Mouse (Mus musculus): ENCODE results near the gene Atp8a2. TPM values are rescaled to one million over a fixed set of nuclear protein-coding genes. Genes with fewer than 3 reads are reported as not detected.

Gene Atp8a2
- polyA plus RNA-seq, 1 experiment from 2014 or later: 13.0 TPM

DNA sequence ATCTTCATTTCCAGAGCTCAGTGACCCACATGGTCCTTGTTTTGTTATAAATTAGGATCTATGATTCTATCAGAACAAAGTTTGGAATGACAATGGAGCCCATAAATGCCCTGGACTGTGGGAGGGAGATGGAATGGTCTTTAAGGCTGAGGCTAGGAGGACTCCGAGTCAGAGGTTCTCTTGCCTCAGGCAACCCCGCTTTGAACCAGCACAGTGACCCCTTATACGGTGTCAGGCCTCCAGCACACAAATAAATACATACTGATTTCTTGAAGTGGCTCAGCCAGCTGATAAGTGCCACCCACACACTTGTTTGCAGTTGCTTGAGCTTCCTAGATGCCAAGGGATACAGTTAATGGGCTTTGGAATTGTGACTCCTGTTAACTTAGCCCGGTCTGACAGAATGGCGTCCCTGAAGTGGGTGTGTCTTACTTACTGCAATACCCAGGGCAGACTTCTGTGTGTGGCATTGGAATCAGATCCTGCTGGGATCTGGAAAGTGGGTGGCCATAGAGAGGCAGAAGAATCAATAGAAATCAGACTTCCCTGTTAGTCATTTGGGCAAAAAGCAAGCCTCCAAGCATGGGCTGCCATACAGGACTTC is 563.6 kb downstream of the Atp8a2 start:
- no peaks in the 10 kb centered on the region for H3K9me3 ChIP-seq (replicated peaks; ENCODE audit: control insufficient read depth, low read length)
- H3K4me3 ChIP-seq (ENCODE audit: low read depth, low read length): no peak overlapping the region
- H3K27me3 ChIP-seq (replicated peaks; ENCODE audit: control insufficient read depth, insufficient read depth, low read length): no peaks in the 10 kb centered on the region
- peaks cover 3% of the 10 kb centered on the region; the same call in 1 of the 2 replicates for H3K4me1 ChIP-seq (ENCODE audit: control insufficient read depth, insufficient read depth, low read length)
- H3K4me2 ChIP-seq (ENCODE audit: low read length): no peak overlapping the region
- H3K27ac ChIP-seq (ENCODE audit: low read depth, low read length): no peak overlapping the region
- H3K9ac ChIP-seq (ENCODE audit: low read length): no peak overlapping the region
- WGBS: 66% methylated on average over 5 of the region's 5 CpGs
- peaks cover 28% of the 10 kb centered on the region for H3K36me3 ChIP-seq (ENCODE audit: control insufficient read depth, insufficient read depth, low read length)
- DNase-seq (ENCODE audit: low spot score) (no peak), ATAC-seq (no peak)

DNA sequence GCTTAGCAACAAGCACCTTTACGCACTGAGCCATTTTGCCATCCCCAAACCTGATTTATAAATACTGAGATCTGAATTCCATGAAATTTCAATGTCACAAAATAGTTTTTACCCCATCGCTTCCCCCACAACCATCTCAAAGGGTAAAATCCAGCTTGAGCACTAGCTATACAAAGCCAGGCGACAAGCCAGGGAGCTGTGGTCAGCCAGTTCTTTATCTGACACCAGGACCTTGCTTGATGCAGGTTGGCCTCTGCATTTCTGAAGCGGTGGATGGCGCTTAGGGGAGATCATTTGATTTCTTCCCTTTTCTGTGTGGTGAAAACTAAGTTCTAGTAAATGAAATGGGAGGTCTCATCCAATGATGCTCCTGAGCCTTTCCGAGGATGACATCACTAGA is 564.9 kb downstream of the Atp8a2 start:
- Histone ChIP-seq H3K36me3 (ENCODE audit: control insufficient read depth, insufficient read depth, low read length) (peaks cover 28% of the 10 kb centered on the region), H3K27ac (ENCODE audit: low read depth, low read length) (no peak overlapping the region), H3K9ac (ENCODE audit: low read length) (no peak overlapping the region), H3K4me3 (ENCODE audit: low read depth, low read length) (no peak overlapping the region), H3K9me3 (replicated peaks; ENCODE audit: control insufficient read depth, low read length) (no peaks in the 10 kb centered on the region), H3K4me1 (ENCODE audit: control insufficient read depth, insufficient read depth, low read length) (peaks cover 3% of the 10 kb centered on the region; the same call in 1 of the 2 replicates), H3K27me3 (replicated peaks; ENCODE audit: control insufficient read depth, insufficient read depth, low read length) (no peaks in the 10 kb centered on the region), H3K4me2 (ENCODE audit: low read length) (no peak overlapping the region)
- DNase-seq (ENCODE audit: low spot score): no peak
- 90% methylated on average over 6 of the region's 6 CpGs for WGBS
- ATAC-seq: no peak

DNA sequence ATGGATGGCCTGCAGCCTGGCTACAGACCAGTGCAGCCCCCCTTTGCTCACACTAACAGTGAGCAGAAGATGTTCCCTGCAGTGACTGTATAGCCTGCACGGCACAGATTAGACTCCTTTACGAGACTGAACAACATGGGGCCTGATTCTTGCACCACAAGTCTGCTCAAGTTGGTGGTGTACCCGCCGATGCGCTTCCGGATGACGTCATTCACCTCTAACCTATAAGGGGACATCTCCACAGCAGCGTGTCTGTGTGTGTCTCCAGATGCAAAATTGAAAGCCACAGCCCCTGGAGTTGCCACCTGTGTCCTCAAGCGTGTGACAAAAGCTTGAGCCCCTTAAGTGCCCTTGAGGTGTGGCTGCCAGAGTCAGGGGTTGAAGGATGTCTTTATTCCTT is 566.9 kb downstream of the Atp8a2 start:
- Histone ChIP-seq H3K4me1 (ENCODE audit: control insufficient read depth, insufficient read depth, low read length) (peaks cover 5% of the 10 kb centered on the region; the same call in 1 of the 2 replicates), H3K27ac (ENCODE audit: low read depth, low read length) (no peak overlapping the region), H3K4me2 (ENCODE audit: low read length) (peak overlapping the region; percentile 73; the same call in 1 of the 2 replicates), H3K27me3 (replicated peaks; ENCODE audit: control insufficient read depth, insufficient read depth, low read length) (no peaks in the 10 kb centered on the region), H3K36me3 (ENCODE audit: control insufficient read depth, insufficient read depth, low read length) (peaks cover 28% of the 10 kb centered on the region), H3K4me3 (ENCODE audit: low read depth, low read length) (no peak overlapping the region), H3K9me3 (replicated peaks; ENCODE audit: control insufficient read depth, low read length) (no peaks in the 10 kb centered on the region), H3K9ac (ENCODE audit: low read length) (no peak overlapping the region)
- WGBS: 82% methylated on average over 9 of the region's 9 CpGs
- ATAC-seq: no peak
- no peak for DNase-seq (ENCODE audit: low spot score)

DNA sequence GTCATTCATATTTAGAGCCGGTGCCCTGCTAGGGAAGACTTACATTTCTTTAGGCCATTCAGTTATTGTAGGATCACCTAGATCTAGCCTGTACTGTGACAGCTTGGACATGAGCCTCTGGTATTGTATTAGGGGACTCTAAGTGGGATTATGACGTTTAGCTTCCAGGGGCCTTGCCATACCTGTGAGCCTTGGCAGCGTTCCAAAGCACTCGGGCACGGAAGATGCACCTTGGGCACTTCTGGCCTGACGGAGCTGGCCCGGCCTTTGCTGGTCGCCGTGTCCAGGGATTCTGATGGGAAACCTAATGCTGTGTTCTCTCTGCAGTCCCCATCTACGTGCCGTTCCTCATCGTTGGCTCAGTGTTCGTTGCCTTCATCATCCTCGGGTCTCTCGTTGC is 567.7 kb downstream of the Atp8a2 start:
- Histone ChIP-seq H3K36me3 (ENCODE audit: control insufficient read depth, insufficient read depth, low read length) (peaks cover 28% of the 10 kb centered on the region), H3K27me3 (replicated peaks; ENCODE audit: control insufficient read depth, insufficient read depth, low read length) (no peaks in the 10 kb centered on the region), H3K9ac (ENCODE audit: low read length) (0 out of 2 replicates have a peak overlapping the region, but pooled peaks have one; percentile 5), H3K27ac (ENCODE audit: low read depth, low read length) (no peak overlapping the region), H3K4me3 (ENCODE audit: low read depth, low read length) (peak overlapping the region; percentile 71; the same call in 1 of the 2 replicates), H3K4me2 (ENCODE audit: low read length) (peak overlapping the region; percentile 73), H3K9me3 (replicated peaks; ENCODE audit: control insufficient read depth, low read length) (no peaks in the 10 kb centered on the region), H3K4me1 (ENCODE audit: control insufficient read depth, insufficient read depth, low read length) (peaks cover 5% of the 10 kb centered on the region; the same call in 1 of the 2 replicates)
- 66% methylated on average over 15 of the region's 15 CpGs for WGBS
- ATAC-seq: no peak
- no peak for DNase-seq (ENCODE audit: low spot score)

DNA sequence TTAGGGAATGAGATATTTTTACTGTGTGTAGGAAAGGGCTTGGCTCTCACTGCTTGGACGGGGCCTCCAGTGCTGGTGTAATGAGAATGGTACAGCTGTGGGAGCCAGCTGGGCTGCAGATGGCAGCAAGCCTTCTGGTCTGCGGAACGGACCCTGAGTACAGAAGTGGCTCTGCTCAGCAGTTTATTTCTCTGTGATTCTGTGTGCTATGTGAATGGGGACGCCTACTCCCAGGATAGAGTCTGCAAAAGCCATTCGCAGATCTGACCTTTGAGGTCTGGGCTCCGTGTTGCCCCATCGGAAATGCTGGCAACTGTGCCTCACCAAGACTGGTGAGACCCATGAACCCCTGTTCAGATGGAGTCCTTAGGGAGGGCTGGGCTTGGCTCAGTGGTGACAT is 569.2 kb downstream of the Atp8a2 start:
- Histone ChIP-seq H3K27me3 (replicated peaks; ENCODE audit: control insufficient read depth, insufficient read depth, low read length) (0 out of 2 replicates have a peak, but pooled peaks cover 7% of the 10 kb centered on the region), H3K27ac (ENCODE audit: low read depth, low read length) (peak overlapping the region; percentile 91; the same call in 1 of the 2 replicates), H3K36me3 (ENCODE audit: control insufficient read depth, insufficient read depth, low read length) (peaks cover 22% of the 10 kb centered on the region), H3K4me3 (ENCODE audit: low read depth, low read length) (peak overlapping the region; percentile 71), H3K9ac (ENCODE audit: low read length) (peak overlapping the region; percentile 87), H3K4me2 (ENCODE audit: low read length) (peak overlapping the region; percentile 73), H3K9me3 (replicated peaks; ENCODE audit: control insufficient read depth, low read length) (no peaks in the 10 kb centered on the region), H3K4me1 (ENCODE audit: control insufficient read depth, insufficient read depth, low read length) (peaks cover 5% of the 10 kb centered on the region; the same call in 1 of the 2 replicates)
- DNase-seq (ENCODE audit: low spot score) (peak; percentile 79), ATAC-seq (peak; percentile 40; the same call in 1 of the 2 replicates)
- WGBS: under 1% methylated on average over 7 of the region's 7 CpGs

DNA sequence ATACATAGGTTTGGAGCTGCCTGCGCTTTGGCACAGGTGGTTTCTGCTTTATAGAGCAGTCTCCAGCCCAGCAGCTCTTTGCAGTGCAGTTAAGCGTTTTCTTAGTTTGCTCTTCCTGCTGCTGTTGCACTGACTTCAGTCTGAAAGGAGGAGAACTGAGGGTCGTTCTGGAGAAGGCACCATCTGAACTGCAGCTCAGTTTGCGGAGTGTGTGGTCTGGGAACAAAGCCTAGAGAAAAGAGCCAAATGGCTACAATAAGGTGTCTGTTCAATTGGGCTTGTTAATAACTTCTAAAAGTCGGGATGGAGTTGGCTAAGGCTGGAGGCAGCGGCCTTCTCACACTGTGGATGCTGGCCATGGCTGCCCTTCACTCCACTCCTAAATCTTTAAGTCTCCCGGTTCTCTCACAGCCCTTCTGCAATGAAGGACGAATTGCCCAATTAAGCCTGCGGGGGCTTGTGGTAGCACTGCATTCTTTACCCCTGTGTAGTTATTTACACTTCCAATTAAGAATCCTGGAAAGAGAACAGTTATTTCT is 569.8 kb downstream of the Atp8a2 start:
- Histone ChIP-seq H3K4me2 (ENCODE audit: low read length) (peak overlapping the region; percentile 73), H3K27ac (ENCODE audit: low read depth, low read length) (peak overlapping the region; percentile 91), H3K27me3 (replicated peaks; ENCODE audit: control insufficient read depth, insufficient read depth, low read length) (0 out of 2 replicates have a peak, but pooled peaks cover 7% of the 10 kb centered on the region), H3K36me3 (ENCODE audit: control insufficient read depth, insufficient read depth, low read length) (peaks cover 20% of the 10 kb centered on the region), H3K4me3 (ENCODE audit: low read depth, low read length) (peak overlapping the region; percentile 71), H3K9ac (ENCODE audit: low read length) (peak overlapping the region; percentile 87), H3K9me3 (replicated peaks; ENCODE audit: control insufficient read depth, low read length) (no peaks in the 10 kb centered on the region), H3K4me1 (ENCODE audit: control insufficient read depth, insufficient read depth, low read length) (peaks cover 5% of the 10 kb centered on the region; the same call in 1 of the 2 replicates)
- ATAC-seq (peak; percentile 21), DNase-seq (ENCODE audit: low spot score) (peak; percentile 81)
- WGBS: 1% methylated on average over 9 of the region's 9 CpGs

DNA sequence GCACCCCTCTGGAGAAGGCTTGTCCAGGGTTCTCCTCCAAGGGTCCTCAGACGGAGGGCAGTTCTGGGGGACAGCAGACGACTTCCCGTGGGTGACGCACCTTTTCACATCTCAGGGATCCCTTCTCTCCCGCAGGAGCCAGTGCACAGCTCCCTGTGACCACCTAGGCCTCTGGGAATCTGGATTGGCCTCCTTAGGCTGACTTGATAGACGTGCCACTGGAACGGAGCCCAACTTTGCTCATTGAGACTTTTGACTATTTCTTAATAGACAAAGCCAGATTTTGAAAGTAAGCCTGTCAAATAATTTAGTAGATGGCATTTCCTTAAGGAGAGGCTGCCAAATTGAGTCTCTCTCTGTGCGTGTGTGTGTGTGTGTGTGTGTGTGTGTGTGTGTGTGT is 570.3 kb downstream of the Atp8a2 start:
- H3K27ac ChIP-seq (ENCODE audit: low read depth, low read length): peak overlapping the region; percentile 91
- peaks cover 20% of the 10 kb centered on the region for H3K36me3 ChIP-seq (ENCODE audit: control insufficient read depth, insufficient read depth, low read length)
- 3% methylated on average over 8 of the region's 8 CpGs for WGBS
- H3K9me3 ChIP-seq (replicated peaks; ENCODE audit: control insufficient read depth, low read length): no peaks in the 10 kb centered on the region
- peak overlapping the region; percentile 87 for H3K9ac ChIP-seq (ENCODE audit: low read length)
- H3K27me3 ChIP-seq (replicated peaks; ENCODE audit: control insufficient read depth, insufficient read depth, low read length): 0 out of 2 replicates have a peak, but pooled peaks cover 7% of the 10 kb centered on the region
- H3K4me2 ChIP-seq (ENCODE audit: low read length): peak overlapping the region; percentile 73
- peaks cover 5% of the 10 kb centered on the region; the same call in 1 of the 2 replicates for H3K4me1 ChIP-seq (ENCODE audit: control insufficient read depth, insufficient read depth, low read length)
- H3K4me3 ChIP-seq (ENCODE audit: low read depth, low read length): peak overlapping the region; percentile 71
- peak; percentile 89 for DNase-seq (ENCODE audit: low spot score)
- peak; percentile 47 for ATAC-seq

DNA sequence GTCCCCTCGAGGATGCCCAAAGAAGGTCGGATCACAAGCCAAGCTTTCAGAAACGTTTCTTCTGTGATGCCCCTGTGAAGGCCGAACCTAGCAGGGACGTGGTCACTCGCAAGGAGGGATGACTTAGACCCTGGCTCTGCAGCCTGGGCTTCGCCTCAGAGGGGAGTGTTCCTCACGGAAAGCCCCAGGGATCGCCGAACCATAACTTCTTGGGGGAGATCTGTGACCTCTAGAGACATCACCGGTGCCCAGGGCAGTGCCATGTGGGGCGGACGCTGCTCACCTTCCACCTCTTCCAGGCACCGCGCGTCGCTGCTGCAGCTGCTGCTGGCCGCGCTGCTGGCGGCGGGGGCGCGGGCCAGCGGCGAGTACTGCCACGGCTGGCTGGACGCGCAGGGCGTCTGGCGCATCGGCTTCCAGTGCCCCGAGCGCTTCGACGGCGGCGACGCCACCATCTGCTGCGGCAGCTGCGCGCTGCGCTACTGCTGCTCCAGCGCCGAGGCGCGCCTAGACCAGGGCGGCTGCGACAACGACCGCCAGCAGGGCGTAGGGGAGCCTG is 571.1 kb downstream of the Atp8a2 start:
- Histone ChIP-seq H3K36me3 (ENCODE audit: control insufficient read depth, insufficient read depth, low read length) (peaks cover 15% of the 10 kb centered on the region), H3K4me3 (ENCODE audit: low read depth, low read length) (peak overlapping the region; percentile 71), H3K27me3 (replicated peaks; ENCODE audit: control insufficient read depth, insufficient read depth, low read length) (0 out of 2 replicates have a peak, but pooled peaks cover 7% of the 10 kb centered on the region), H3K9ac (ENCODE audit: low read length) (peak overlapping the region; percentile 87), H3K27ac (ENCODE audit: low read depth, low read length) (peak overlapping the region; percentile 91), H3K4me1 (ENCODE audit: control insufficient read depth, insufficient read depth, low read length) (0 out of 2 replicates have a peak, but pooled peaks cover 5% of the 10 kb centered on the region), H3K9me3 (replicated peaks; ENCODE audit: control insufficient read depth, low read length) (no peaks in the 10 kb centered on the region), H3K4me2 (ENCODE audit: low read length) (peak overlapping the region; percentile 73)
- WGBS: under 1% methylated on average over 51 of the region's 51 CpGs
- ATAC-seq (peak; percentile 67), DNase-seq (ENCODE audit: low spot score) (peak; percentile 79)
